Mouse (Mus musculus) bone marrow, adult 2 months (tissue): Measurements from ENCODE around the gene Snapc4.

Experiments used
- CTCF ChIP-seq: fragments of 200-500 bp; IDR thresholded peaks from 2 replicates; pipeline ENCODE4 v1.5.1; 2011; ENCODE audit warnings: low read length, control low read depth; ENCODE audit not compliant: control insufficient read depth, insufficient read depth
- POLR2A ChIP-seq: fragments of 200-500 bp; IDR thresholded peaks from 2 replicates; pipeline ENCODE4 v1.6.1; 2011; ENCODE audit warnings: low read depth, mild to moderate bottlenecking, control low read depth, low read length, borderline replicate concordance; ENCODE audit not compliant: control insufficient read depth

DNA sequence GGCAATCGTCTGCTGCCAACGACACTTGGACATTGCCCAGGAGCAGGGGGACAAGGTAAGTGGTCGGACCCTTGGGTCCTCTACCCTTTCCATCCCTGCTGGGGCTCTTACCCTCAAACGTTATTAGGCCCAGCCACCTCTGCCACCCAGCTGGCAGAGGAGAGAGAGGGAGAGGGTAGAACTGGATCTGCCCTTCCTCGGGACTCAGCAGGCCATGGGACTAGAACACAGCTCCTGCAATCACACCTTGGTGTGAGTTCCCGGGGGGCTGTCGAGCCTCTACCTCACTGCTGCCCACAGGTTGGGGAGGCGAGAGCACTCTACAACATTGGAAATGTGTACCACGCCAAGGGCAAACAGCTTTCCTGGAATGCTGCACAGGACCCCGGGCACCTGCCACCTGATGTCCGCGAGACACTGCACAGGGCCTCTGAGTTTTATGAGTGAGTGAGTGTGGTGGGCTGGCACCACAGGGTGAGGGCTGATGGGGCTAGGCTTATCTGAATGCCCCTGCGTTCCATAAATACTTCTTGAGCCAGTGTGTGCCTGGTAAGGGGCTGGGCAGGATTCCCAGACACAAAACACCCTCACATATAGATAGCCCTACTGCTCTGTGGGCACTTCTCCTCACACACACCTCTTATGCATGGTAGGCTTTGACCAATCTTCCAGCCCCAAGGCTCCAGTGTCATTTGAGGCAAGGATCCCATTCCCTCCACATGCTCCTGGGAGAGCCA lies 56.7 kb downstream of the Snapc4 start:
- TF ChIP-seq CTCF (no peak), POLR2A (no peak)
